Mouse (Mus musculus) heart, embryonic 16.5 days (tissue): ENCODE measurements around the gene Mecom. TPM values are rescaled to one million over a fixed set of nuclear protein-coding genes. Genes with fewer than 3 reads are reported as not detected.

Experiments used
- ATAC-seq: fragments of 200-750 bp; cut with Nextera tagmentation; replicated peaks from 2 replicates; pipeline ENCODE4 v1.8.0; 2017; ENCODE audit warnings: moderate number of reproducible peaks; ENCODE audit not compliant: insufficient read depth, low FRiP score; ENCODE audit errors: extremely low read depth
- H3K27ac ChIP-seq: fragments of 300-500 bp; sonication (generic); 2 replicates; pipeline ENCODE4 v1.5.1; 2014; ENCODE audit warnings: mild to moderate bottlenecking, low read length, control low read depth, moderate library complexity
- H3K27me3 ChIP-seq: fragments of 300-500 bp; sonication (generic); 2 replicates; pipeline ENCODE4 v1.6.1; 2014; ENCODE audit warnings: low read length, mixed read lengths; ENCODE audit not compliant: control insufficient read depth, insufficient read depth
- H3K36me3 ChIP-seq: fragments of 300-500 bp; sonication (generic); 2 replicates; pipeline ENCODE4 v1.6.1; 2014; ENCODE audit not compliant: control insufficient read depth, insufficient read depth
- H3K4me1 ChIP-seq: fragments of 300-500 bp; sonication (generic); 2 replicates; pipeline ENCODE4 v1.6.1; 2014; ENCODE audit warnings: low read length, mixed read lengths; ENCODE audit not compliant: control insufficient read depth, insufficient read depth
- H3K4me2 ChIP-seq: fragments of 300-500 bp; sonication (generic); 2 replicates; pipeline ENCODE4 v1.6.1; 2014; ENCODE audit warnings: low read depth, mild to moderate bottlenecking, control low read depth, low read length
- H3K4me3 ChIP-seq: fragments of 300-500 bp; sonication (generic); 2 replicates; pipeline ENCODE4 v1.5.1; 2014; ENCODE audit warnings: mild to moderate bottlenecking, control low read depth, low read length
- H3K9ac ChIP-seq: fragments of 300-500 bp; sonication (generic); 2 replicates; pipeline ENCODE4 v1.6.1; 2014; ENCODE audit warnings: low read length, control low read depth
- H3K9me3 ChIP-seq: fragments of 300-500 bp; sonication (generic); replicated peaks from 2 replicates; pipeline ENCODE4 v1.6.1; 2016; ENCODE audit warnings: low read length; ENCODE audit not compliant: control insufficient read depth
- WGBS: fragments of 180-500 bp; shearing (Covaris S2); extraction: QIAGEN DNeasy Blood & Tissue Kit; methylation state at CpG from one replicate; pipeline ENCODE4 v1.1.7; 2014; 5-methylcytosine and 5-hydroxymethylcytosine counted together
- polyA plus RNA-seq: library from polyadenylated mRNA; unstranded; fragments of >200 nt; fragmentation: Nextera tagmentation; extraction: Ambion mirVana; gene quantifications from 2 replicates; pipeline ENCODE4 v1.2.1, GENCODE M21; 2015

Gene Mecom
- polyA plus RNA-seq, 1 experiment from 2014 or later = 12.7 TPM

DNA sequence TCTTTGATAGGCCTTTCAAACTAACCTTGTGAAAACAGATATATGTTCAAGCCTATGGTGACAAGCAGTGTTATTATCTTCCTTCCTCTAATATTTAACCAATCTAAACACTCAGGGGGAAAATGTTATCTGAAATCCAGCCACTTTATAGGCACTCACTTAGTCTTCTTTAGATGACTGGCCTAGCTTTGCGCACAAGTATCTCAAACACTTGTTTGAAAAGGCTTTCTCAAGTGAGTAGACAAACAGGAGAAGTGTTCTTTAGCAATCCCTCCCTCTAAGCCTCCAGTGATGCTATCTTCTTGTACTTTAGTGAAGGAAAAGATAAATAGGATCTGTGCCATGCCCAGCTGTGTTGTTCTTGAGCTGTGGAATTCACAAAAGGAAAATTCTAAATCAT is 412.7 kb downstream of the Mecom start:
- no peaks in the 10 kb centered on the region for H3K9me3 ChIP-seq
- H3K27ac ChIP-seq = no peak overlapping the region
- no peaks in the 10 kb centered on the region for H3K4me1 ChIP-seq
- no peak overlapping the region for H3K4me3 ChIP-seq
- no peak overlapping the region for H3K4me2 ChIP-seq
- H3K36me3 ChIP-seq = no peaks in the 10 kb centered on the region
- no peak overlapping the region for H3K9ac ChIP-seq
- no peaks in the 10 kb centered on the region for H3K27me3 ChIP-seq
- WGBS = 50% methylated on average over 1 of the region's 1 CpGs
- ATAC-seq = no peak

DNA sequence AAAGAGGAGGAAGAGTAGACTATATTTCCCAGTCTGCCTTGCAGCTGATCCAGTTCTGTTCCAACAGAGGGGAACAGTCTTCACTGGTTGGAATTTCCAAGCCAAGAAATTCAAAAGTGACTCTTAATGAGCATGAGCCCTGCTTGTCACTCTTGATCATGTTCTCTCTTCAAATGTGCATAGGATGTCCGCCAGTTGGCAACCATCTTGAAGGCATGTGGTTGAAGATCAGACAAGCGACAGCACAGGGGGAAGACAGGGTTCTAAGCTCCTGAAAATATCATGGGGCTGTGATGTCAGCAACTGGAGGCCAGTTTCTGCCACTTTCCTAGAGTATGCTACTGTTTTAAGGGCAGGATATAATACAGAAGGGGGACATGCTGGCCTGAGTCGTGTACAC is 414.8 kb downstream of the Mecom start:
- Histone ChIP-seq H3K27ac (no peak overlapping the region), H3K9me3 (no peaks in the 10 kb centered on the region), H3K4me3 (no peak overlapping the region), H3K36me3 (no peaks in the 10 kb centered on the region), H3K4me1 (no peaks in the 10 kb centered on the region), H3K9ac (no peak overlapping the region), H3K27me3 (no peaks in the 10 kb centered on the region), H3K4me2 (no peak overlapping the region)
- WGBS = 79% methylated on average over 3 of the region's 3 CpGs
- ATAC-seq = no peak

- Histone ChIP-seq H3K27ac (no peak overlapping the region), H3K9ac (no peak overlapping the region), H3K4me3 (no peak overlapping the region), H3K9me3 (no peaks in the 10 kb centered on the region), H3K4me2 (no peak overlapping the region), H3K27me3 (no peaks in the 10 kb centered on the region), H3K4me1 (no peaks in the 10 kb centered on the region), H3K36me3 (no peaks in the 10 kb centered on the region)
- WGBS = 67% methylated on average over 2 of the region's 2 CpGs
- ATAC-seq = no peak
Measured at GRCm38 (mm10) chr3:30132370-30132769, 415.4 kb downstream of the Mecom start.

DNA sequence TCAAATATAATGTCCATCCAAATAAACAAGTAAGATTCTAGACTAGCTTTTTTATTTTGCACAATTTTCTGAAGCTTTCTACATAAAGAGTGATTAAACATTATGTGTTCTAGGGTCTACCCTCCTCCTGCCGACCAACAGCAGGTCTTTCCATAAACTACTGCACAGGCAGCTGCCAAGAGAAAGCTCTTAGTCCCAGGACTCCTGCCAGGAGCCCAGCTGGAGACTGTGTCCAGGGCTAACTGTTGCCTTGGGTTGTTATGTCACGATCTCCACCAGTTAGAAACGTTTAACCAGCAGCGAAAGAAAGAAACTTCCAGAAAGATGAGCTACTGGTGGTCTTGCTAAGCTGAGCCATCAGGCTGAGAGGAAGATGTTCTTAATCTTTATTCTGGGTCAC is 417.3 kb downstream of the Mecom start:
- Histone ChIP-seq H3K9me3 (no peaks in the 10 kb centered on the region), H3K27me3 (no peaks in the 10 kb centered on the region), H3K9ac (no peak overlapping the region), H3K36me3 (no peaks in the 10 kb centered on the region), H3K4me2 (no peak overlapping the region), H3K27ac (no peak overlapping the region), H3K4me3 (no peak overlapping the region), H3K4me1 (no peaks in the 10 kb centered on the region)
- ATAC-seq = no peak
- WGBS = 47% methylated on average over 4 of the region's 4 CpGs

- Histone ChIP-seq H3K9me3 (no peaks in the 10 kb centered on the region), H3K9ac (no peak overlapping the region), H3K27me3 (no peaks in the 10 kb centered on the region), H3K36me3 (no peaks in the 10 kb centered on the region), H3K4me1 (no peaks in the 10 kb centered on the region), H3K4me3 (no peak overlapping the region), H3K4me2 (no peak overlapping the region), H3K27ac (no peak overlapping the region)
- no peak for ATAC-seq
- 79% methylated on average over 3 of the region's 3 CpGs for WGBS
Measured at GRCm38 (mm10) chr3:30122618-30123017, 425.2 kb downstream of the Mecom start.

DNA sequence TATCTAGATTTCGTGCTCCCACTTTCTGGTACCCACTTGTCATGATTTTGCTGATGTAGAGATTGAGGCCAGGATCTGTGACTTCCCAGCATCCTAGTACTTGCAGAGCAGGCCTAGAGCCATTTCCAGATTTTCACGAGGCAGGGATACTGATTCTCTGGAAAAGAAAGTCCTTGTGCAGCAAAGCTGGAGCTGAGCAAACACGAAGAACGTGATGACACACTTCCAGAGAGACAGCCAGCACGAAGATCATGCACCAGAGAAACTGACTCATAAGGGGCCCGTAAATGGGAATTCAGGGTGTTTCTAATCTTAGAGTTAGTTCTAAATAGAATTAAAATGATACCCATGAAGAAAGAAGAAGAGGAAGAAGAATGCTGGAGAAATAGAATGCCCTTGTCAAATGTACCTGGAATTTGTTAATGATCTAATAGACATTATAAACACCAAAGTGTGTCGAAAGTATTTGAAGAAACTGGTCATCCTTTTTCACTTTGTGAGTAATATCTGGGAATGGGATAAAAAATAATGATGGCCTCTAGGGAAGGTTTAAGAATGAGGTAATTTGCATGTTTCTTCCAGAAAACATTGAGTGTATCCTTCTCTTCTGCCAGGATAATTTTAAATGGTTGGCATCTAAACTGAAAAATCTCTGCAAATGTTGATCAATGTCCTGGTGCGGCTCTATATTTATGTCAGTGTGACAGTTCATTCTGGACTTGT is 426.9 kb downstream of the Mecom start:
- no peak for ATAC-seq
- WGBS = 64% methylated on average over 8 of the region's 8 CpGs

DNA sequence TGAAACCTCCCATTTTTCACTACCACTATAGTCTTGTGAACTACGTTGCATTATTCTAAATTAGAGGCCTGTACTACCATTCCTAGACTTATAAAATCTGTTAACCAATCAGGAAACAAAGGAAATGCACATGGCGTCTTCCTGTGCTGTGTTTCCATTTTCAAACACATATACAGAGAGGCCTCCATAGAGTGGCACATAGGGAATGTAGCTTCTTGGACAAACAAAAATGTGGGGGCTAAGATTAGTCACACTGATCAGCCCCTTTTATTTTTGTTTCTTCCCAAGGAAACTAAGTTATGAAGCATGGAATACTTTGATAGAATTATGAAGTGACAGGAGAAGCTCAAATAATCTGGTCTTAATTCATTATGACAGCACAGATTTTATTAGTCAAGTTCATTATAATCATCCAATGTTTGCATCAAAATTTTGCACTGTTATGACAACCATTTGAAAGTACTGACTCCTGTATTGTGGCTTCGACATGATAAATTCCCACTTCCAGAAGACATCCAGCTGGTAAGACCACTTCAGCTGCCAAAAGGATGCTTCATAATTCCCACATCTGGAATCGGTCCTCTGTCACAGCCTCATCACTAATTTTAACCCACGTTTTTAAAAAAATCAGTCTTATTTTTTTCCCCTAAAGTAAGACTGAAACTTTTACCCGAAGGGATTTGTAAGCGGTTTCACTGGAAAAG is 429.1 kb downstream of the Mecom start:
- WGBS = 66% methylated on average over 7 of the region's 7 CpGs
- Histone ChIP-seq H3K4me1 (no peaks in the 10 kb centered on the region), H3K4me2 (no peak overlapping the region), H3K27me3 (no peaks in the 10 kb centered on the region), H3K9ac (no peak overlapping the region), H3K27ac (no peak overlapping the region), H3K9me3 (no peaks in the 10 kb centered on the region), H3K4me3 (no peak overlapping the region), H3K36me3 (no peaks in the 10 kb centered on the region)
- ATAC-seq = no peak

More for the DNA sequence above, 426.9 kb downstream of the Mecom start:
- Histone ChIP-seq H3K27ac (no peak overlapping the region), H3K36me3 (no peaks in the 10 kb centered on the region), H3K27me3 (no peaks in the 10 kb centered on the region), H3K4me1 (no peaks in the 10 kb centered on the region), H3K9me3 (no peaks in the 10 kb centered on the region), H3K4me3 (no peak overlapping the region), H3K9ac (no peak overlapping the region), H3K4me2 (no peak overlapping the region)

- Histone ChIP-seq H3K36me3 (no peaks in the 10 kb centered on the region), H3K27me3 (no peaks in the 10 kb centered on the region), H3K4me2 (no peak overlapping the region), H3K9ac (no peak overlapping the region), H3K4me1 (no peaks in the 10 kb centered on the region), H3K4me3 (no peak overlapping the region), H3K9me3 (no peaks in the 10 kb centered on the region), H3K27ac (no peak overlapping the region)
- no peak for ATAC-seq
- WGBS = 77% methylated on average over 3 of the region's 3 CpGs
Measured at GRCm38 (mm10) chr3:30113249-30113770, 434.5 kb downstream of the Mecom start.

- no peak overlapping the region for H3K27ac ChIP-seq
Measured at GRCm38 (mm10) chr3:30107945-30108670, 439.7 kb downstream of the Mecom start.

More at GRCm38 (mm10) chr3:30107945-30108670, 439.7 kb downstream of the Mecom start:
- Histone ChIP-seq H3K4me2 (no peak overlapping the region), H3K36me3 (no peaks in the 10 kb centered on the region), H3K4me3 (no peak overlapping the region), H3K9ac (no peak overlapping the region), H3K4me1 (no peaks in the 10 kb centered on the region), H3K9me3 (no peaks in the 10 kb centered on the region), H3K27me3 (no peaks in the 10 kb centered on the region)
- 82% methylated on average over 9 of the region's 9 CpGs for WGBS
- no peak for ATAC-seq
